Mouse (Mus musculus): Measurements from ENCODE around the gene Mical1.

Gene Mical1

GRCm38 (mm10) chr10:41519640-41520409, 43.7 kb downstream of the Mical1 start:
- DNase-seq (ENCODE audit: low read depth, low spot score): no peak

GRCm38 (mm10) chr10:41520410-41520673, 44.2 kb downstream of the Mical1 start:
- no peak for DNase-seq (ENCODE audit: low read depth, low spot score)

GRCm38 (mm10) chr10:41523386-41523785, 47.3 kb downstream of the Mical1 start:
- no peak for DNase-seq (ENCODE audit: low read depth, low spot score)

- no peak for DNase-seq (ENCODE audit: low read depth, low spot score)
Measured at GRCm38 (mm10) chr10:41525696-41526095, 49.6 kb downstream of the Mical1 start.

DNA sequence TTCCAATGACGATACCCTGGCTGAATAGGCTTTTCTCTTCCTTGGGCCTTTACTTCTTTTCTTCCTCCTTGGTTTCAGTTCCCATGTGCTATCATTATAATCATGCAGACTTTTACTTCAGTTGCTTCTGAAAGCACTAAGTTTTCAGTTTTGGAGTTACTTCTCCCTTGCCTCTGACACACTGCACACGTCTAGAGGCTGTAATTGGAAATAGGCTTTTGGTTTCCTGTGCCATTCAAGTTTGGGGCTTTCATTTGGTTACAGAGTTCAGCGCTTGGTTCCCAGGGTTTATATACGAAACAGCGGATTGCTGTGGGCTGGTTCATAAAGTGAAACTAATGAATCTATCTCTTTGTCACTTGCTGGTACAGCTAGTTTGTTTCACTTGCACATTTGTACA, 53.9 kb downstream of the Mical1 start:
- DNase-seq (ENCODE audit: low read depth, low spot score): no peak

DNA sequence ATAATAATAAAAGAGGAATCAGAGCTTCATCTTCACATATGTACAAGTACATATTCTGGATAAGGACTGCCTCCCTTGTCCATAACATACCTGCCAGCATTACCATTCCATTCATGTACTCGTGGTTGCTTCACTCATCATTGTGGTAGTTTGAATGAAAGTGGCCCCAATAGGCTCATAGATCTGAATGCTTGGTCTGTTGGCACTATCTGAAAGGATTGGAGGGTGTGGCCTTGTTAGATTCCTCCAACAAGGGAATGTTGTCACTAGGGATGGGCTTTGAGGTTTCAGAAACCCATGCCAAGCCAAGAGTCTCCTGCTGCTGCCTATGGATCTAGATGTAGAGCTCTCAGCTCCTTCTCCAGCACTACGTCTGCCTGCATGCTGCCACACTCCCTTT, 59.9 kb downstream of the Mical1 start:
- DNase-seq (ENCODE audit: low read depth, low spot score): no peak
